Mouse (Mus musculus): Measurements from ENCODE around the gene Mgme1. TPM values are rescaled to one million over a fixed set of nuclear protein-coding genes. Genes with fewer than 3 reads are reported as not detected.
A peak's percentile ranks its signal among the peaks of the same experiment; 100 is the strongest.

The Mgme1 gene
- 27.1 and 28.0 TPM in 2 replicates for polyA plus RNA-seq (2016; fragmentation: Nextera tagmentation; extraction: Ambion mirVana)

- peaks cover 69% of the 10 kb centered on the region for H3K4me1 ChIP-seq
- peak; percentile 95 for DNase-seq (ENCODE audit: extremely low spot score, low spot score)
- WGBS: under 1% methylated on average over 93 of the region's 93 CpGs
- H3K9me3 ChIP-seq: no peaks in the 10 kb centered on the region
- peaks cover 54% of the 10 kb centered on the region for H3K36me3 ChIP-seq (replicated peaks)
- peak within 1 kb of the TSS; percentile 84 for H3K4me3 ChIP-seq
- no peaks in the 10 kb centered on the region for H3K27me3 ChIP-seq (ENCODE audit: poor library complexity, severe bottlenecking)
- peak within 1 kb of the TSS; percentile 99 for H3K27ac ChIP-seq
These were observed at the start of gene Mgme1, which contains the start of gene Snx5 for GRCm38 (mm10) chr2:144270507-144271420. Gene Mgme1 (plus strand): TSS chr2:144270663. Gene Snx5 (minus strand): TSS chr2:144270906.

GRCm38 (mm10) chr2:144224351-144224750 is 46.1 kb upstream of the Mgme1 start:
- peaks cover 8% of the 10 kb centered on the region for H3K4me1 ChIP-seq
- H3K9me3 ChIP-seq: no peaks in the 10 kb centered on the region; the same call in 1 of the 2 replicates
- no peak overlapping the region for H3K27ac ChIP-seq
- H3K27me3 ChIP-seq (ENCODE audit: poor library complexity, severe bottlenecking): no peaks in the 10 kb centered on the region
- DNase-seq (ENCODE audit: extremely low spot score, low spot score): no peak
- no peaks in the 10 kb centered on the region for H3K36me3 ChIP-seq (replicated peaks)
- 72% methylated on average over 12 of the region's 12 CpGs for WGBS
- H3K4me3 ChIP-seq: no peak overlapping the region

- Histone ChIP-seq H3K4me1 (peaks cover 8% of the 10 kb centered on the region), H3K36me3 (replicated peaks) (no peaks in the 10 kb centered on the region), H3K27ac (no peak overlapping the region), H3K4me3 (no peak overlapping the region), H3K9me3 (no peaks in the 10 kb centered on the region; the same call in 1 of the 2 replicates), H3K27me3 (ENCODE audit: poor library complexity, severe bottlenecking) (no peaks in the 10 kb centered on the region)
- WGBS: 88% methylated on average over 12 of the region's 12 CpGs
- DNase-seq (ENCODE audit: extremely low spot score, low spot score): no peak
These were observed 43.4 kb upstream of the Mgme1 start for GRCm38 (mm10) chr2:144226906-144227586.

GRCm38 (mm10) chr2:144228521-144229346 is 41.7 kb upstream of the Mgme1 start:
- Histone ChIP-seq H3K36me3 (replicated peaks) (no peaks in the 10 kb centered on the region), H3K27ac (no peak overlapping the region), H3K4me1 (peaks cover 8% of the 10 kb centered on the region), H3K9me3 (no peaks in the 10 kb centered on the region; the same call in 1 of the 2 replicates), H3K4me3 (no peak overlapping the region), H3K27me3 (ENCODE audit: poor library complexity, severe bottlenecking) (no peaks in the 10 kb centered on the region)
- 86% methylated on average over 12 of the region's 12 CpGs for WGBS
- no peak for DNase-seq (ENCODE audit: extremely low spot score, low spot score)

- H3K4me3 ChIP-seq: no peak overlapping the region
- H3K36me3 ChIP-seq (replicated peaks): no peaks in the 10 kb centered on the region
- 95% methylated on average over 14 of the region's 14 CpGs for WGBS
- H3K4me1 ChIP-seq: peaks cover 2% of the 10 kb centered on the region; the same call in 1 of the 2 replicates
- H3K27me3 ChIP-seq (ENCODE audit: poor library complexity, severe bottlenecking): no peaks in the 10 kb centered on the region
- H3K9me3 ChIP-seq: peaks cover under 1% of the 10 kb centered on the region; the same call in 1 of the 2 replicates
- no peak overlapping the region for H3K27ac ChIP-seq
- no peak for DNase-seq (ENCODE audit: extremely low spot score, low spot score)
These were observed 40.8 kb upstream of the Mgme1 start for GRCm38 (mm10) chr2:144229647-144230046.

GRCm38 (mm10) chr2:144230498-144230897 is 40.0 kb upstream of the Mgme1 start:
- H3K27me3 ChIP-seq (ENCODE audit: poor library complexity, severe bottlenecking): no peaks in the 10 kb centered on the region
- DNase-seq (ENCODE audit: extremely low spot score, low spot score): no peak
- no peak overlapping the region for H3K27ac ChIP-seq
- H3K9me3 ChIP-seq: peaks cover 3% of the 10 kb centered on the region; the same call in 1 of the 2 replicates
- H3K4me3 ChIP-seq: no peak overlapping the region
- no peaks in the 10 kb centered on the region for H3K36me3 ChIP-seq (replicated peaks)
- no peaks in the 10 kb centered on the region for H3K4me1 ChIP-seq
- WGBS: 85% methylated on average over 7 of the region's 7 CpGs

- Histone ChIP-seq H3K9me3 (peaks cover 3% of the 10 kb centered on the region; the same call in 1 of the 2 replicates), H3K27me3 (ENCODE audit: poor library complexity, severe bottlenecking) (no peaks in the 10 kb centered on the region), H3K4me1 (0 out of 2 replicates have a peak, but pooled peaks cover 3% of the 10 kb centered on the region), H3K36me3 (replicated peaks) (no peaks in the 10 kb centered on the region), H3K27ac (no peak overlapping the region), H3K4me3 (no peak overlapping the region)
- WGBS: 85% methylated on average over 5 of the region's 5 CpGs
- DNase-seq (ENCODE audit: extremely low spot score, low spot score): no peak
These were observed 39.3 kb upstream of the Mgme1 start for GRCm38 (mm10) chr2:144231115-144231514.

GRCm38 (mm10) chr2:144233534-144233933 is 36.9 kb upstream of the Mgme1 start:
- Histone ChIP-seq H3K4me1 (0 out of 2 replicates have a peak, but pooled peaks cover 3% of the 10 kb centered on the region), H3K9me3 (0 out of 2 replicates have a peak, but pooled peaks cover 3% of the 10 kb centered on the region), H3K36me3 (replicated peaks) (no peaks in the 10 kb centered on the region), H3K27ac (no peak overlapping the region), H3K27me3 (ENCODE audit: poor library complexity, severe bottlenecking) (no peaks in the 10 kb centered on the region), H3K4me3 (no peak overlapping the region)
- 65% methylated on average over 3 of the region's 3 CpGs for WGBS
- DNase-seq (ENCODE audit: extremely low spot score, low spot score): no peak

- Histone ChIP-seq H3K4me3 (no peak overlapping the region), H3K27me3 (ENCODE audit: poor library complexity, severe bottlenecking) (no peaks in the 10 kb centered on the region), H3K9me3 (0 out of 2 replicates have a peak, but pooled peaks cover 3% of the 10 kb centered on the region), H3K36me3 (replicated peaks) (no peaks in the 10 kb centered on the region), H3K4me1 (0 out of 2 replicates have a peak, but pooled peaks cover 3% of the 10 kb centered on the region), H3K27ac (no peak overlapping the region)
- no peak for DNase-seq (ENCODE audit: extremely low spot score, low spot score)
- 80% methylated on average over 3 of the region's 3 CpGs for WGBS
These were observed 34.7 kb upstream of the Mgme1 start for GRCm38 (mm10) chr2:144235776-144236175.

- 73% methylated on average over 9 of the region's 9 CpGs for WGBS
- H3K4me3 ChIP-seq: no peak overlapping the region
- DNase-seq (ENCODE audit: extremely low spot score, low spot score): no peak
- H3K9me3 ChIP-seq: 0 out of 2 replicates have a peak, but pooled peaks cover 3% of the 10 kb centered on the region
- H3K36me3 ChIP-seq (replicated peaks): no peaks in the 10 kb centered on the region
- H3K4me1 ChIP-seq: 0 out of 2 replicates have a peak, but pooled peaks cover 3% of the 10 kb centered on the region
- no peak overlapping the region for H3K27ac ChIP-seq
- no peaks in the 10 kb centered on the region for H3K27me3 ChIP-seq (ENCODE audit: poor library complexity, severe bottlenecking)
These were observed 33.5 kb upstream of the Mgme1 start for GRCm38 (mm10) chr2:144236791-144237584.

- Histone ChIP-seq H3K4me1 (0 out of 2 replicates have a peak, but pooled peaks cover 3% of the 10 kb centered on the region), H3K4me3 (no peak overlapping the region), H3K36me3 (replicated peaks) (no peaks in the 10 kb centered on the region), H3K9me3 (0 out of 2 replicates have a peak, but pooled peaks cover 3% of the 10 kb centered on the region), H3K27ac (no peak overlapping the region), H3K27me3 (ENCODE audit: poor library complexity, severe bottlenecking) (no peaks in the 10 kb centered on the region)
- DNase-seq (ENCODE audit: extremely low spot score, low spot score): no peak
- WGBS: 88% methylated on average over 6 of the region's 6 CpGs
These were observed 32.1 kb upstream of the Mgme1 start for GRCm38 (mm10) chr2:144238341-144238740.

All from forebrain, embryonic 10.5 days (tissue).